Mouse (Mus musculus): Measurements from ENCODE around the gene Slc25a43.

GRCm38 (mm10) chrX:36799131-36799879, 55.8 kb downstream of the Slc25a43 start:
- TF ChIP-seq POLR2A (IDR thresholded peaks at IDR 0.05; ENCODE audit: insufficient read depth, low read depth, low read length): no peak
- no peak for TF ChIP-seq CTCF (IDR thresholded peaks at IDR 0.05)
